Mouse (Mus musculus) duodenum, adult 2 months (tissue): ENCODE measurements around the gene Rhox2e. TPM values are rescaled to one million over a fixed set of nuclear protein-coding genes. Genes with fewer than 3 reads are reported as not detected.

Experiments
- polyA plus RNA-seq: library from polyadenylated mRNA; depleted of rRNA; stranded (reverse); fragments of >200 nt; gene quantifications from 2 replicates; pipeline ENCODE4 v1.2.3, GENCODE M21; 2012; ENCODE audit warnings: low replicate concordance; rRNA removed

Gene Rhox2e
- polyA plus RNA-seq, result not detected in 2 replicates

DNA sequence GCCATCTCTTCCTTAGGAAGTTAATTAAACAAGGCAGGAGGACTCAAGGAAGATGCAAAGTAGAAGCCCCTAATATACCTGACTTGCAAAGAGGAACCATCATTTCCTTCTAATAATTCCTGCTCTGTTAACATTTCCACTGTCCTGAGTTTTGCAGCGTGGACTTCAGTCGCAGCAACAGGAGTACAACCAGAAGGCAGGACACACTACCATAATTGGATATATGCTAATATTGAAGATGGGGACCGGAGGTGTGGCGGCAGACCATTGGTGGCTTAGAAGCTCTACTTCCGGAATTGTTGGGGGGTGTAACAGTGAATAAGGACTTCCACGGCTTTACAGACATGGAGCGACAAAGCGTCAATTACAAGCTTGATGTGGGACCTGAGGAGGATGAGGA is at the start of gene Rhox2e:
Gene Rhox2e (plus strand): TSS at position 301 of the 400 bp plus-strand sequence.

DNA sequence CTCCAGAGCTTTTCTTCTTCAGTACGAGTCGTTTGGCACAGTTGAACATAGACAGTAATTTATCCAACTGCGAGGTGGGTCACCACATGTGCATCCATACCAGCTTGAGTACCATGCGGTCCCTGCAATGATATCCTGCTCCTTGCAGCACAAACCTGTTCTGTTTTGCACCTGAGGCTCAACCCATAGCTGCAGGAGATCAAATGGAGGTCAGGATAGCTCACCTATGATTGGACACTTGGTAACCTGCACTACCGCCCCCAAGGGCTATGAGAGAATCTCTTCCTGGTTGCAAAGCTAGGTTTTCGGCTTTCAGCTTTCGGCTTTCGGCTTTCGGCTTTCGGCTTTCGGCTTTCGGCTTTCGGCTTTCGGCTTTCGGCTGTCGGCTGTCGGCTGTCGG is 16.2 kb upstream of the Rhox2e start, which contains the start of gene Rhox4d:
Gene Rhox4d (plus strand): TSS at position 301 of the 400 bp plus-strand sequence.

DNA sequence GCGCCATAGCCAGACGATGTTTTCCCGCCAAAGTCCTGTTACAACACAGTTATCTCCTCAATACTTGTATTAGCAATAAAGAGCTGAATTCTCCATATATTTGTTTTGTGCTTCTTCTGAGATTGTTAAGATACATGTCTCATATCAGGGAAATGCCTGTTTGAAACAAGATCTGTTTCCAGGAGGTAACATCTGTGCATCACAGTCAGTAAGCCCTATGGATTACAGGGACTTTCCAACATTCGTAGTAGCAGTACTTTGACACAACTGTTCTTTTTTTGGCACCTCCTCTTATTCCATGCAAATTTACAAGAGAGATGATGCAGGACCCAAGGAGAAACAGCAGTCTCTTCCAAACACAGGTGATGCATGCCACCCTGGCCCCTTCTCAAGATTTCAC is 11.5 kb downstream of the Rhox2e start, which contains the start of gene Rhox3e:
Gene Rhox3e (plus strand): TSS at position 301 of the 400 bp plus-strand sequence.

DNA sequence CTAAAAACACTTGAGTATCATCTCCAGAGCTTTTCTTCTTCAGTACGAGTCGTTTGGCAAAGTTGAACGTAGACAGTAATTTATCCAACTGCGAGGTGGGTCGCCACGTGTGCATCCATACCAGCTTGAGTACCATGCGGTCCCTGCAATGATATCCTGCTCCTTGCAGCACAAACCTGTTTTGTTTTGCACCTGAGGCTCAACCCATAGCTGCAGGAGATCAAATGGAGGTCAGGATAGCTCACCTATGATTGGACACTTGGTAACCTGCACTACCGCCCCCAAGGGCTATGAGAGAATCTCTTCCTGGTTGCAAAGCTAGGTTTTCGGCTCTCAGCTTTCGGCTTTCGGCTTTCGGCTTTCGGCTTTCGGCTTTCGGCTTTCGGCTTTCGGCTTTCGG is 26.9 kb downstream of the Rhox2e start, which contains the start of gene Rhox4e:
Gene Rhox4e (plus strand): TSS at position 301 of the 400 bp plus-strand sequence.

DNA sequence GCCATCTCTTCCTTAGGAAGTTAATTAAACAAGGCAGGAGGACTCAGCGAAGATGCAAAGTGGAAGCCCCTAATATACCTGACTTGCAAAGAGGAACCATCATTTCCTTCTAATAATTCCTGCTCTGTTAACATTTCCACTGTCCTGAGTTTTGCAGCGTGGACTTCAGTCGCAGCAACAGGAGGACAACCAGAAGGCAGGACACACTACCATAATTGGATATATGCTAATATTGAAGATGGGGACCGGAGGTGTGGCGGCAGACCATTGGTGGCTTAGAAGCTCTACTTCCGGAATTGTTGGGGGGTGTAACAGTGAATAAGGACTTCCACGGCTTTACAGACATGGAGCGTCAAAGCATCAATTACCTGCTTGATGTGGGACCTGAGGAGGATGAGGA is 40.9 kb downstream of the Rhox2e start, which contains the start of gene Rhox2f:
Gene Rhox2f (plus strand): TSS at position 301 of the 400 bp plus-strand sequence.

DNA sequence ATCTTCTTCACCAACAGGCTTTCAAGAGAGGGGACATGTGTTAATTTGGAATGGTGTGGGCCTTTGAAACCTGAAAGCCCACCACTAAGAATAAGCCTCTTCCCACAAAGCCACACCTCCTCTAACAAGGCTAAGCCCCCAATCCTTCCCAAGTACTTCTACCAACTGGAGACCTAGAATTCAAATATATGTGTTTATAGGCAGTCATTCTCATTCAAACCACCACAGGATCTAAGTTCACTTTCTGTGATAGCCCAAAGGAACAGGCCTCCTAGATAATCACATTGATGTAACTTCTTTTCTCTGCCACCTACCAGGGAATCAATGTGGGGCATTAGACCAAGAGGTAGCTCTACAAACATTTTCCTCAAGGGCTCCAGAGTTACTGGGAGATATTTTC is 50.4 kb downstream of the Rhox2e start, which contains the start of gene Rhox3f:
Gene Rhox3f (plus strand): TSS at position 301 of the 400 bp plus-strand sequence.

Other genes starting within 250 kb of the Rhox2e start
- gene Rhox3a2, start 150.4 kb upstream of the Rhox2e start, polyA plus RNA-seq, result not detected in 2 replicates
- gene Rhox4a2, start 139.6 kb upstream of the Rhox2e start, polyA plus RNA-seq, result not detected in 2 replicates
- gene Rhox2b, start 118.4 kb upstream of the Rhox2e start, polyA plus RNA-seq, result not detected in 2 replicates
- not detected in 2 replicates for gene Rhox4b, start 98.0 kb upstream of the Rhox2e start, polyA plus RNA-seq
- gene Rhox2c, start 76.8 kb upstream of the Rhox2e start, polyA plus RNA-seq, result not detected in 2 replicates
- not detected in 2 replicates for gene Rhox3c, start 71.9 kb upstream of the Rhox2e start, polyA plus RNA-seq
- not detected in 2 replicates for gene Rhox4c, start 50.1 kb upstream of the Rhox2e start, polyA plus RNA-seq
- not detected in 2 replicates for gene Rhox2d, start 37.0 kb upstream of the Rhox2e start, polyA plus RNA-seq
- not detected in 2 replicates for gene Rhox4d, start 16.1 kb upstream of the Rhox2e start, polyA plus RNA-seq
- not detected in 2 replicates for gene Rhox3e, start 11.6 kb downstream of the Rhox2e start, polyA plus RNA-seq
- gene Rhox4e, start 27.0 kb downstream of the Rhox2e start, polyA plus RNA-seq, result not detected in 2 replicates
- gene Rhox2f, start 41.0 kb downstream of the Rhox2e start, polyA plus RNA-seq, result not detected in 2 replicates
- gene Rhox3f, start 50.5 kb downstream of the Rhox2e start, polyA plus RNA-seq, result not detected in 2 replicates
- not detected in 2 replicates for gene Rhox4f, start 77.3 kb downstream of the Rhox2e start, polyA plus RNA-seq
- gene Rhox3g, start 98.2 kb downstream of the Rhox2e start, polyA plus RNA-seq, result not detected in 2 replicates
- not detected in 2 replicates for gene Rhox2g, start 113.0 kb downstream of the Rhox2e start, polyA plus RNA-seq
- gene Rhox4g, start 120.9 kb downstream of the Rhox2e start, polyA plus RNA-seq, result not detected in 2 replicates
- not detected in 2 replicates for gene Rhox3h, start 138.3 kb downstream of the Rhox2e start, polyA plus RNA-seq
- gene Rhox2h, start 142.8 kb downstream of the Rhox2e start, polyA plus RNA-seq, result not detected in 2 replicates